Mouse (Mus musculus) adrenal gland, adult 18-20 months (tissue): Measurements from ENCODE around the gene Hrh3. TPM values are rescaled to one million over a fixed set of nuclear protein-coding genes. Genes with fewer than 3 reads are reported as not detected.

ENCODE experiments used
- DNase-seq, 2 experiments: peaks; one replicate each; pipeline ENCODE4 v3.0.0; 2021 to 2022; ENCODE audit warnings: low spot score in 2 of 2
- long read RNA-seq, 2 experiments: library from polyadenylated mRNA; stranded (forward); transcript quantifications; one replicate each; pipeline ENCODE4 v2.0.0; 2021
- total RNA-seq, 2 experiments: library from RNA; stranded (reverse); gene quantifications; 1 replicate in 1 of 2; 2 replicates in 1 of 2; pipeline ENCODE4 v1.2.3; 2021

Gene Hrh3
- under 1 TPM in 1 of 2 experiments, not detected in 1; 0.10 TPM for total RNA-seq
- long read RNA-seq, experiment 1, result 0 reads
- long read RNA-seq, experiment 2, result 0 reads

- DNase-seq, result peak; percentile 89 to 93
Measured at GRCm38 (mm10) chr2:180103978-180104658, at the start of gene Hrh3. Hrh3 (minus strand) TSS chr2:180104488.

- no peak for DNase-seq
Measured at GRCm38 (mm10) chr2:180148551-180148950, 44.3 kb upstream of the Hrh3 start.

GRCm38 (mm10) chr2:180147379-180147778, 43.1 kb upstream of the Hrh3 start:
- DNase-seq, result no peak

GRCm38 (mm10) chr2:180146091-180146490, 41.8 kb upstream of the Hrh3 start:
- no peak for DNase-seq

- no peak for DNase-seq
Measured at GRCm38 (mm10) chr2:180135414-180135813, 31.1 kb upstream of the Hrh3 start.

- no peak for DNase-seq
Measured at GRCm38 (mm10) chr2:180133911-180134310, 29.6 kb upstream of the Hrh3 start.

GRCm38 (mm10) chr2:180133231-180133630, 28.9 kb upstream of the Hrh3 start:
- DNase-seq, result no peak

- DNase-seq, result no peak
Measured at GRCm38 (mm10) chr2:180127675-180128074, 23.4 kb upstream of the Hrh3 start.

GRCm38 (mm10) chr2:180126195-180126594, 21.9 kb upstream of the Hrh3 start:
- DNase-seq, result no peak

- DNase-seq, result no peak
Measured at GRCm38 (mm10) chr2:180124192-180124591, 19.9 kb upstream of the Hrh3 start.

- no peak for DNase-seq
Measured at GRCm38 (mm10) chr2:180120292-180120761, 16.0 kb upstream of the Hrh3 start.

GRCm38 (mm10) chr2:180119439-180120291, 15.4 kb upstream of the Hrh3 start:
- peak; percentile 54 for DNase-seq

GRCm38 (mm10) chr2:180118661-180119438, 14.6 kb upstream of the Hrh3 start, which contains the start of gene Osbpl2:
Osbpl2 (plus strand) TSS chr2:180119306.
- DNase-seq, result peak; percentile 96 to 97

- no peak for DNase-seq
Measured at GRCm38 (mm10) chr2:180117485-180118194, 13.4 kb upstream of the Hrh3 start.

- DNase-seq, result no peak
Measured at GRCm38 (mm10) chr2:180116741-180117484, 12.6 kb upstream of the Hrh3 start.

- no peak for DNase-seq
Measured at GRCm38 (mm10) chr2:180116081-180116493, 11.8 kb upstream of the Hrh3 start.

- no peak for DNase-seq
Measured at GRCm38 (mm10) chr2:180115279-180115678, 11.0 kb upstream of the Hrh3 start.

- DNase-seq, result no peak
Measured at GRCm38 (mm10) chr2:180113909-180114890, 9.9 kb upstream of the Hrh3 start.

GRCm38 (mm10) chr2:180108285-180108684, 4.0 kb upstream of the Hrh3 start:
- no peak for DNase-seq
